Mouse (Mus musculus): ENCODE data around the gene Mavs.
"Not testable (repeated sequence)": the region's sequence is repeated elsewhere in the genome, so short reads cannot be mapped to it uniquely, and the experiment has no call there.

Gene Mavs

DNA sequence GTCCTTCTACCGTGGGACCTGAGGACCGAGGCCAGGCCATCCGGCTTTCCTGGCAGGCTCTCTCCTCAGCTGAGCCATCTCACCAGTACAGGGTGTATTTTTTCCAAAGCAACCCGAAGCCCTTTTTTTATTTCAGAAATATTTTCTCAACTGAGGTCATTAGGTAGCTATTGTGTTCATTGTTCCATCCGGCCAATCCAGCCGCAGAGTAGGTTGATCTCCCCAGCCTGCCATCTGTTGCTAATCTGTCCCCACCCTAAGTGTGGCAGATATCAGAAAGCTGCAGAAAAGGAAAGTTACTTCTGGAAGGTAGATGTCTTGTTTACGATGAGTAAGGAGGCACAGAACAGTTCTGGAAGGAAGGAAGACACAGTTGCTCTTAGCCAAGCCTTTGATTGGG is 20.1 kb upstream of the Mavs start:
- no peak for DNase-seq

- no peak for DNase-seq
These were observed 17.7 kb upstream of the Mavs start for GRCm38 (mm10) chr2:131215941-131216858.

DNA sequence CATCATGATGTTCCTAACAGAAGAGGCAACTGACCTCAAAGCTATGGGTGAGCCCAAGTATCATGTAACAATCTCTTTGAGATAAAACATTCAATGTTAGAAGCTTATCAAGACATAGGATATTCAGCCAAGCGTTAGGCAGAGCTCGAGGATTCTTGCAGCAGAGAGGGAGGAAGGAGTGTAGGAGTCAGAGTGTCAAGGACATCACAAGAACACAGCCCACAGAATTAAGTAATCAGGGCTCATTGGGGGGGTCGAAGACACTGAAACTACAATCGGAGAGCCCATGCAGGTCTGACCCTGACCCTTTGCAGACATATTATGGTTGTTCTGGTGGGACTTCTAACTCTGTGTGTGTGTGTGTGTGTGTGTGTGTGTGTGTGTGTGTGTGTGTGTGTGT is 13.8 kb upstream of the Mavs start:
- DNase-seq, result no peak

DNA sequence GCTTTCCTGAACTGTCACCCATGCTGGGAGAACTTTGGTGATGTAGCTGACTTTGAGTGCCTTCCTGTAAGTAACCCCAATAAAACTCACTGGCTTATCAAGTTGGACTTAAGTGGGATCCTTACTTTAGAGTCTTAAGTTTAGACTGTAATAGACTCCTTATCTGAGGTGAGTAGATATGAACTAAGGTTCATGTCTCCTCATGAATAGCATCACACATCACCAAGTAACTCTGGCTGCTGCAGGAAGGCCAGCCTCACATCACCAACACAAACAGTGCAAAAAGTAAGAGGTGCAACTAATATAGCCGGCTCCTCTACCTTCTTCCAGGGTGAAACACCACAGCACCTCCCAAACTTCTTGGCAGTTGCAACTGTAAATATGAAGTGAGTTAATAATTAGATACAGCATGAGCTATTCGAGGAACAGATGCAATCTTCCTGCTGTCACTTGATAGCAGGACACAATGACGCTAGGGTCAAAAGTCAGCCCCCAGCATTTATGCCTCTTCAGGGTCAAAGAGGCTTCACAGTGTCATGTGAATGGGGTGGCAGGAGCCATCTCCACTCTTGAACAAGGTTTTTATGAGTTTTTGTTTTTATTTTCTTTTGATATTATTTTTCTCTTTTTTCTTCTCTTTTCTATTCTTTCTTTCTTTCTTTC is 11.9 kb upstream of the Mavs start:
- DNase-seq, result no peak

DNA sequence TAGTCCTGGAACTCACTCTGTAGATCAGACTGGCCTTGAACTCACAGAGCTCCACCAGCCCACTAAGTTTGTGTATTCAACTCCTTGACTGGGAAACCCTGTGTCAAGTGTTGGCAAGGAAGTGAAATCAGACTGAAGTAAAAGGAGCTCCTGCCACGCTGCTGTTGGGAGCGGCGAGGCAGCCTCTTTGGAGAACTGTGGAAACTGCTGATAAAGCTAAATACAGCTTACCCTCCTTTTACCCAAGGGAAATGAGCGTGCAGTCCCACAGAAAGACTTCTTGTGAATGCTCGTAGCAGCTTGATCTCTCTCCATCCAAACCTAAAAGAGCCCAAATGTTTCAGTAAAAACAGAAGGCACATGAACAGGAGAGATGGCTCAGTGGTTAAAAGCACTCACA is 11.3 kb upstream of the Mavs start:
- no peak for DNase-seq

- DNase-seq, result no peak
These were observed 10.3 kb upstream of the Mavs start for GRCm38 (mm10) chr2:131223569-131223968.

GRCm38 (mm10) chr2:131225178-131225577 is 8.7 kb upstream of the Mavs start:
- peak; percentile 63 for DNase-seq

DNA sequence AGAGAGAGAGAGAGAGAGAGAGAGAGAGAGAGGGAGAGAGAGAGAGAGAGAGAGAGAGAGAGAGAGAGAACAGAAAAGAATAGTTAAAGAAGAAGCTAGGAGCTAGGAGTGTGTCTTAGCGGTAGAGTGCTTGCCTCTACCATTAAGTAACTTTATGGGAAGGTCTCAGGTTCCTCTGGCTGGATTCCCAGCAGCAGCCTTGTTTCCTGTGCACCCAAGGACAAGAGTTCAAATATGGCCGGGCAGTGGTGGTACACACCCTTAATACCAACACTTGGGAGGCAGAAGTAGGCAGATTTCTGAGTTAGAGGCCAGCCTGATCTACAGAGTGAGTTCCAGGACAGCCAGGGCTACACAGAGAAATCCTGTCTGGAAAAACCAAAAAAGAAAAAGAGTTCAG is 7.2 kb upstream of the Mavs start:
- not testable (repeated sequence) for DNase-seq

DNA sequence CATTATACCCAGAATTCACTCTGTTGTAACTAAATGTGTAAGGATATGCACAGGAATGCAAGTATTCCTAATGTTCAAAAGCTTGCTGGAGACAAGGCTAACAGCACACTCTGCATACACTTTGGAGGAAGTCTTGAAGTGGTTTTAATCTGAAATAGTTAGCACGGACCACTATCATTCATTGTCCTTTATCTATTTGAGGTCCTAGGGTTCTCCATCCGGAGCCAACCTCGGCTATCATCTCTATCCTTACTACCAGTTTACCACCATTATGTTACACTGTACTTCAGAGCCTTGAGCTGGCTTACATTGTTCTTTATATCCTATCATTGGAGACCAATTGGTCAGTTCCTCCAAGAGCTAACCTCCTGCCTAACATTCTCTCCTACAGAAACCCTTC is 6.6 kb upstream of the Mavs start:
- DNase-seq, result no peak

DNA sequence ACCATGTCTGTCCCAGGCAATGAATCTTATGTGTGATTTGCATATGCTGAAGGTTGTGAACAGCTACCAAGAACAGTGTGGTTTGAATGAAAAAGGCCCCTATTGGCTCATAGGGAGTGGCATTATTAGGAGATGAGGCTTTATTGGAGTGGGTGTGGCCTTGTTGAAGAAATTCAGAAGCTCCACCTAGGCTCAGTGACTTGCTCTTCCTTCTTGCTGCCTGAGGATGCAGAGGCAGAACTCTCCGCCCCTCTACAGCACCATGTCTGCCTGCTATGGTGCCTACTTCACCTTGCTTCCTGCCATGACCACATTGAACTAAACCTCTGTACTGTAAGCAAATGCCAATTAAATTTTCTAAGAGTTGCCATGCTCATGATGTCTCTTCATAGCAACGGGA is 1.3 kb upstream of the Mavs start:
- DNase-seq, result no peak

GRCm38 (mm10) chr2:131234127-131234650 is 326 bp downstream of the Mavs start:
- DNase-seq, result peak; percentile 59

DNA sequence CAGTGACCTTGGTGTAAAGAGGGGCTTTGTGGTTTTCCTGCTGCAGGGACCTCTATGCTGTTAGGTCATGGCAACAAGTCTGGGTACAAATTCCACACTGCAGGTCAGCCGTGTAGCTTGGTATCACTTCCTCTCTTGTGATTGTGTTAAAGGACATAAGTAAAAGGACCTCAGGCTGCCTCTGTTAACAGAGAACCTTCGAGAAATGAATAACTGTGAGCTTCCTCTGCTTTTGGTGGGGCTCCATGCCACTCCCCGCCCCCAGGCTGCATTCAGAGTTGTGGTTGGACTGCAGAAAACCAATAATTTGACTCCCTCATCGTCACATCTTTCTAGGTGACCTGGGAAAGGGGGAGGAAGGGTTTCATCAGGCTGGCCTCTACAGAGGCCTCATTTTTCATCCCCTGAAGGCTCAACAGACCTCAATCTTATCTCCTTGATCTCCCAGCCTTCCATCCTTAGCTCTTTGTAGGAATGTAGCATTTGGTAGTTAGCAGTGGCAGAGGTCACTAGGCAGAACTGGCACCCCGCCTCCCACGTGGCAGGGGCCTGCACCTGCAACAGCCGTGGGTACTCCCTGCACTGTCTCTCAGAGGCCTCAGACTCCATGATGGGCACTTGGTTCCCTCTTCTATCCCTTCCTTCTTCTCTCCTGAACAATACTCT is 1.2 kb downstream of the Mavs start:
- peak; percentile 43 for DNase-seq

DNA sequence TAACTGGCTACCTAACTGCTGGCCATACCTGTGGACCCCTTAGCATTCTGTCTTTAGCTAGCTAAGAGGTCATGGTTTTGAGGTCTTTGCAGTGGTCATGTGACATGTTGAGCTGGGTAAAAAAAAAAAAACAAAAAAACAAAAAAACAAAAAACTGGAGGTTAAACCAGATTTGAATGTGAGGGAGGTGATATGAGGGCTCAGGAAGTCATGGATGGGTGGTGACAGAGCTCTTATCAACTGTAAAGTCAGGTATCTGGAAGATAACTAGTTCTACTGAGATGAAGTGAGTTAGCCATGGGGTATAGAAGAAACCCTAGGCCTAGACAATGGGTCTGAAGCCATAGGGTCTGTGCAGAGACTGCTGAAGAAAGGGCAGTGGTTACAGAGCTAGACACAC is 8.3 kb downstream of the Mavs start:
- no peak for DNase-seq

DNA sequence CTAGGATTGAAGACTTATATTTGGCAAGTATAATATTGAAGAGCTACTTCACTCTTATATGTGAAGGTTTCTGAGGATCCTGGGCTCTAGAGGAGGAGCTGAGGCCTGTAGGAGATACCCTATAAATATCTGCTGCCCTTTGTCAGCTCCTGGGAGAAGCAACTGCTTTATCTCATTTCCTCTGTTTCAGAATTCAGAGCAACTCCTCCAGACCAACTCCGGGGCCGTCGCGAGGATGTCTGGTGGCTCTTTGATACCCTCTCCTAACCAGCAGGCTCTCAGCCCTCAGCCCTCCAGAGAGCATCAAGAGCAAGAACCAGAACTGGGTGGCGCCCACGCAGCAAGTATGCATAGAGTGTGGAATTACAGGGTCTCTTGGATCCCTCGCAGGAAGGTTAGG is 9.1 kb downstream of the Mavs start:
- DNase-seq, result no peak

GRCm38 (mm10) chr2:131253681-131254328 is 19.9 kb downstream of the Mavs start:
- peak; percentile 88 for DNase-seq

GRCm38 (mm10) chr2:131254329-131254713 is 20.5 kb downstream of the Mavs start:
- DNase-seq, result peak; percentile 84

DNA sequence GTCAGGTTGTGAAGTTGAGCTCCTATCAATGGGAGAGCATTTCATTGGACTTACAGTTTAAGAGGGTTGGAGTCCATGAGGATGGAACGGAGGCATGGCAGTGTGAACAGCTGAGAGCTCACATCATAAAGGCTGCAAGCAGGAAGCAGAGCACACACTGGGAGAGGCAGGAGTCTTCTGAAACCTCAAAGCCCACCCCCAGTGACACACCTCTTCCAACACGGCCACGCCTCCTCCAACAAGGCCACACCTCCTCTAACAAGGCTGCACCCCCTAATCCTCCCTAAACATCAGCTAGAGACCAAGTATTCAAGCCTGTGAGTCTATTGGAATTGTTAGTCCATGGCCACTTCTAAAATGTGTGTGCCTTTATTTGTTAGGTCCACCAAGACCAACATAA is 21.9 kb downstream of the Mavs start:
- DNase-seq, result no peak

DNA sequence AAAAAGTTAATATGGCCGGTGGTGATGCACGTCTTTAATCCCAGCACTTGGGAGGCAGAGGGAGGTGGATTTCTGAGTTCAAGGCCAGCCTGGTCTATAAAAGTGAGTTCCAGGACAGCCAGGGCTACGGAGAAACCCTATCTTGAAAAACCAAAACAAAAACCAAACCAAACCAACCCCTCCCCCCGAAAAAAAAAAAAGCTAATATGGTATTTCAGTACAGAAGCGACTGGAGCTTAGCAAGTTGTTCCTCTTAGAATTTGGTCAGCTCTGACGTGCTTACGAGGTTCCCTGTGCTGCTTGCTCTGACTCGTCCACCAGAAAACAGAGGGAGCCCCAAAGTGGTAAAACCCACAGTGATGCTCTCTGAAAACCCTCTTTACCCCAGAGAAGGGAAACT is 24.8 kb downstream of the Mavs start:
- no peak for DNase-seq

DNA sequence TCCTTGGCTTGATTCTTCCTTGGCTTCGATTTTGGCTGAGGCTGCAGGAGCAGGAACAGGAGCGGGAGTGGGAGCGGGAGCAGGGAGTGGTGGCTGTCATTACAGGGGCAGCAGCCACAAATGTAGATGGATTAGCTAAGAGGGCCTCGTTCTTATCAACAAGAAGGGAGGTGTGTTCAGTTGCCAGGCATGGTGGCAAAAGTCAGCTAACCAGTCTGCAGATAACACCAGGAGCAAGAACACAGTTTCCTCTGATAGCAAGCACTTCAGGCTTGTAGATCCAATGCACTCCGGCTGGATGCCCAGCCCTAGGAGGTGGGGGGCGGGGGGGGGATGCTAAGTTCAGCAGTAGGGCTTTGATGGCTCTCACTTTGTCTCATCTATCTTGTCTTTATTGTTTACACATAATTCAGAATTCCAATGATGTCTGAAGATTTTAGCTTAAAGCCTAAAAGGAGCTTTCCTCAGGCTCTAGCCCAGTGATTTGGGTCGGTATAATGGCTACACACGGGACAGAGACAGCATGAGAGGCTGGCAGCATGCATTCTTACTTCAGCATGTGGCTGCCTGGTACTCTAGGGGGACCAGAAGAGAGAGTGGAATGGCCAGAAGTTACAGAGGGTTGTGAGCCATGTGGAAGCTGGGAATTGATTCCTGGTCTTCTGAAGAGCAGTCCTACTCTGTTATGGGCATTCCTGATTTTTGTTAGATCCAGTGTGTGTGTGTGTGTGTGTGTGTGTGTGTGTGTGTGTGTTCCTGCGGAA is 26.9 kb downstream of the Mavs start:
- DNase-seq, result no peak

DNA sequence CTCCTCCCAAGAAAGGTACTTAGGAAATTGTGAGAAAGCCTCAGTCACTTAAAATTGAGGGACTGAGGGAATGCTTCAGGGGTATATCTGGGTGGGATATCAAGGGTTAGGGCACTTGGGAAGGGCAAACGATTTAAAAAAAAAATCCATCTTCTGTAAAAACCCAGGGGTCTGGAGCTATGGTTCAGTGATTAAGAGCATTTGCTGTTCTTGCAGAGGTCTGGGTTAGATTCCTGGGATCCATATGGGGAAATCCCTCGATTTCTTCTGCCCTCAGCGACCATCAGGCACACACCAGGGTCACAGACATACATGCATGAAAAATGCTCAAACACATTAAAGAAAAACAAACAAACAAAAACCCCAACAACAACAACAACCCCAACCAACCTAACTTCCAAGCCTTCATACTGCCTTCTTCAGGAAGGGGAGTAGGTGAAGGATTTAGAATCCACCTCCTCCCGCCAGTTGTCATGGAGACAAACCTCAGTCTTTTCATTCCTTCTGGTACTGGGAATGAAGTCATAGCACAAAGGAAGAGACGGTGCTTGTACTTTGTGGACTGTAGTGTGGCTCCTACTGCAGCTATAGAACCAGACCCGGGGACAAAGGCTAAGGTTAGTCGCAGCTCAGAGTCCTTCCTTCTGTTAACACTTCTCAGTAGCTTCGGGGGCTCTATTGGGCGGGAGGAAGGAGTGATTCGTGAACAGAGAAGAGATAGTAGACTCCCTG is 27.8 kb downstream of the Mavs start:
- DNase-seq, result no peak

DNA sequence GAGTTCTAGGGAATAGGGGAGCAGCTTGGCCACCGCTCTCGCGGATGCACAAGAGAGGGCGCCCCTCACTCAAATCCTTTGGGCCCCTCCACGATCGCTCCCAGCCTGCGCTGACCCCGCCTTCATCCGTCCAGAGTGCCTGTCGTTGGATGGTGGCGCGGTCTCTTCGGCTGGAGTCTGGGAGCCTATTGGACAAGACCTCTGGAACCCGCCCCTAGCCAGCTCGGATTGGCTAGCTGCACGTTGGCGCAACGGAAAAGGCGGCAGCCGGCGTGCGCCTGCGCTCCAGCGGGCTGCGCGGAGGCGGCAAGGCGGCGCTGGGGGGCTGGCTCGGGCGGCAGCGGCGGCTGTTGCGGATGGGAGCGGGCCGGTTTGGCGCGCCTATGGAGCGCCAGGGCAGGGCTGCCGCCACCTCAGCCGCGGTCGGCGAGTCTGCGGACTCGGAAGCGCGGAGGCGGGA is 28.4 kb downstream of the Mavs start, which contains the start of gene Pank2:
TSS of gene Pank2 (plus strand) at position 283 of the 460 bp plus-strand sequence.
- peak; percentile 98 for DNase-seq

Data from kidney, postnatal 10 days (tissue).